Mouse (Mus musculus) adrenal gland, adult 18-20 months (tissue): ENCODE measurements around the gene C130074G19Rik. TPM values are rescaled to one million over a fixed set of nuclear protein-coding genes. Genes with fewer than 3 reads are reported as not detected.

Source experiments
- DNase-seq, 2 experiments: peaks; one replicate each; pipeline ENCODE4 v3.0.0; 2021 to 2022; ENCODE audit warnings: low spot score in 2 of 2
- total RNA-seq, 2 experiments: library from RNA; stranded (reverse); gene quantifications; 1 replicate in 1 of 2; 2 replicates in 1 of 2; pipeline ENCODE4 v1.2.3; 2021

C130074G19Rik gene
- total RNA-seq, 2 experiments from 2014 or later = 32.3 to 64.9 TPM

DNA sequence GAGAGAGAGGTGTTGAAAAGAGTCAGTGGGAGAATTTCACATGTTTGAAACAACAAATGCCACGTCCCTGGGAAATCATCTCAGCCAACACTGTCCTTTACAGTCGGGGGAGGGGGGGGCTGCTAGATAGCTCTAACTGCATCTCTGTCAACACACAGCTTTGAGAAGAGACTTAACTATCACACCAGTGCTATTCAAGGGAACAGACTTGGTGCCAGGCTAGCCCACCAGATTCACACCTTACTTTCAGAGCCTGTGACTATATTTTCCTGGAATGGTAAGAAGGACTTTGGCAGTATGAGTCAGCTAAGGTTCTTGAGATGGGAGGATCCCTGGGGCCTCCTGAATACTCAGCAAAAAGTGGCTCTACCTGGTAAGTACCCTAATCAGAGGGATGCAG lies 5.7 kb downstream of the C130074G19Rik start:
- no peak for DNase-seq

DNA sequence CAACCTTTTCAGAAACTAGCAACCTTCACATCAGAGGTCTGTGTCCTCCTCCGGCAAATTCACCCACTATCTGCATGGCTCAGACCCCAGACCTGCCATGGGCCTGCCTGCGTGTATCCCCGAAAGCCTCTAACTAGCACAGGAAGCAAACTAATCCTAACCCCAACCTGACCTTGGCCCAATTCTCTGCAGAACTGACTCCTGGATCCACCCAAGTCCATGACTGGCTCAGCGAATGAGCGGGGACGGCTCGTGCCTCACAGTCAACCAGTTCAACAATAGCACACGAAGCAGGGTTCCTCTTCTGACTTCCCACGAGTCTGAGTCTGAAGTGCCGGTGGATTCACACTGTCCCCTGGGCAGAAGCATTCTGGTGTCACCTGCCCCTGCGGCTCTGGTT lies 9.1 kb downstream of the C130074G19Rik start:
- no peak for DNase-seq

DNA sequence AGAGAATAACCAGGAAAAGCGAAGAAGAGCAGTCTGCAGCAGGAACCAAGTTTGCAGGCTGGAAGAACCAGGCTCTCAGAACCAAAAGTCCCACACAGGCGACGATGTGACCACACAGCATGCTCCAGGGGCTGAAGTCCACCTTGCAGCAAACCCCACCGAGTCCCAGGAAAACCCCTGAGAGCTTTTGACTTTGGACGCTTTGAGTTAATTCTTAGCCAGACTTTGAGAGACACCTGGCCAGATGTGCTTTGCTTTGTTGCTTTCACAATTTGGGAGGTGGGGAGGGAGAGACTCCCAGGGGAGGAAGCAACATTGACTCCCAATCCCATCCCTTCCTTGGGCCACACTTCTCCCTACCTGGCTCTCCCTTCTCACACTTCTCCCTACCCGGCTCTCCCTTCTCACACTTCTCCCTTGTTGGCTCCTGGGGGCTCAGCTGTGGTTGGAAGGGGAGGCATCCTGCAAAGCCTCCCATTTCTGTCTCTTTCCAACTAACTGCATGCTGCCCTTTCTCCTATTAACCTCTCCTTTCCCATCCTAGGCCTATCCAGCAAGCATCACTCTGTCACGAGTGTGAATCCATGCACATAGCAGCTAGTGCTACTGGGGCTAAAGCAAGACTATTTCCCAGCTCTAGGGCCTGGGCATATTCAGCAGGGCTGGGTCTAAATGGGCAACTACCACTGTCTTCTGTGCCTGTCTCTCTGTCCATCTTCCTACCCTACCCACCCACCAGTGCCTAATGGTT lies 10.8 kb downstream of the C130074G19Rik start:
- DNase-seq = no peak

DNA sequence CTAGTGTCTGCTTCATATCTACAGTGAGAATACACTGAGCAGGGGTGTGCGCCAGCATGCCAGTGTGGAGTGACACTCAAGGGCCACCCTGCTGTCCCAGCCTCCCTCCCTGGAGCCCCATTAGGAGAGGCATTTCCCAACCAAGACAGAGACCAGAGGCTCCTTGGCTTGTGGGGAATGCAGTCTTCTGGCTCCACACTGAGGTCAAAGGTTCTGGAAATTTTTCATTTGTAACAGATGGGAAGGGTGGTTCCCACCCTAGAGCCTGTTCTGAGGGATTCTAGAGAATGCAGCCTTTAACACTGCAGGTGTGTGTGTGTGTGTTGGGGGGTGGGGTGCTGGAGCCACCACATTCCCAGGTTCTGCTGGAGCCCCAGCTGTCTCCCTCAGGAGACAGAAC lies 11.5 kb downstream of the C130074G19Rik start:
- DNase-seq = no peak

DNA sequence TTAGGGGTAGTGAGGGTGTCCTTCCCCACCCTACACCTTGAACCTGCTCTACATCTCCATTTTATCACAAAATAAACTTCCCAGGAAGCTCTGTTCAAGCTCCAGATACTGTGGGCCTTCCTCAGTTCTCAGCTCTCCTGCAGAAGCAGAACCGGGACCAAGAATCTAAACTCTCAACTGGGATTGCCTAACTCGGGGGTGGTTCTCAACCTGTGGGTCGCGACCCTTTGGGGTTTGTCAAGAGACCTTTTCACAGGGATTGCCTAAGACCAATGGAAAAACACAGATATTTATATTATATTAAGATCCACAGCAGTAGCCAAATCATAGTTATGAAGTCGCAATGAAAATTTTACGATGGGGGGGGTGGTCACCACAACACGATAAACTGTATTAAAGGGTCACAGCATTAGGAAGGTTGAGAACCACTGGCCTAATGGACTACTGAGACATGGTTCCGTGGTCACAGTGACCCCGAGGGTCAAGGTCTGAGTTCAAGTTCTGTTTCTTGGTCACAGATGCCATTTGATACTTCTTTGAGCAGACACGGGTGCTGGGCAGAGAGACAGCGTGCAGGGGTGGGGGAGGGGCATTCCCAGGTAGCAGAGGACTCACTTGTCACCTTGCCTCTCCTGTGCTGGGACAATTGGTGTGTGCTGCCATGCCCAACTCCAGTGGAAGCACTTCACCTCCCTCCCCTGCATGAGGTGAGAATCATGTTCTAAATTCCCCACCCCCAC lies 12.2 kb downstream of the C130074G19Rik start:
- DNase-seq = no peak

DNA sequence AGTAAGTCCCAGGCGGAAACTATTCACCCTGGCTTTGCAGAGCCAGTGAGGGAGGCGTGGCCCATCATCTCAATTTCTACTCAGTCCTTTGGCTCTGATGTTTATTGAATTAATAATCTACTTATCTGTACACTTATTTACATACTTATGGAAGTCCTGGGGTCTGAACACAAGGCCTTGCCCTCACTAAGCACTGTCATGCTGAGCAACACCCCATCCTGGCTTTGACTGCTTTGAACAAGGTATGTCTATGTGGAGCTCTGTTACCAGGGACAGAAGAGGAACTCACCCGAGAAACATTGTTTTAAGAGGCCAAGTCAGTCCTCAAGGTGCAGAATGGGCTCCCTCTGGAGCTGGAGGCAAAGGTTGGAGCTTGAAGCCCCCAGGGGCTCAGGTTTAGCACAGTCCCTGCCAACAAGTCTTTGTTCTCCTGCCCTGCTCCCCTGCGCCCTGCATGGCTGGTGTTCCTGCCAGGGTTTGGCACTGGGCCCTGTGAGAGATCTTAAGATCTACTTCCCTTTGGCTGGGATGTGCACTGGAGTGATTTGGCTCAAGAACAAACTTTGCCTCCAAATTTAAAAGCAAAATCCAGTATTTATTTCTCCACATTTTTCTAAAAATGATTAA lies 13.0 kb downstream of the C130074G19Rik start:
- peak; percentile 32 to 46 for DNase-seq

DNA sequence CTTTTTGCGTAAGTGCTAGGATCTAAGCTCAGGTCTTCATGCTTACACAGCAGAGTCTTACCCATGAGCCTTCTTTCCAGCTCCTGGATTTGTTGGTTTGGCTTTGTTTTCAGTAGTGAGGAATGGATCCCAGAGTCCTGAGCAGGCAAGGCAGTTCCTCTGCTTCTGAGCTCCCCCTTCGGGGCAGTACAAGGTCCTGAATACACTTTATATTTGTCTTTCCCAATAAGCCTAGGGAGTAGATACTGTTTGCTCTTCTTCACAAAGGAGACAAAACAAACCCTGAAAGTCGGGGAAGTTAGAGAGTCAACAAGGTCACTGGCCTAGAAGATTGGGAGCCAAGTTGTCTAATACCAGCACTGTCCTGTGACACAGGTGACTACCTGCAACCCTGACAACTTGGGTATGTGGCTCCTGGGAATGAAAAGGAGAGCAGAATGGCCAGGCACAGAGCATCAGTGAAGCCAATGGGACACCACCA lies 15.3 kb downstream of the C130074G19Rik start:
- DNase-seq = no peak

DNA sequence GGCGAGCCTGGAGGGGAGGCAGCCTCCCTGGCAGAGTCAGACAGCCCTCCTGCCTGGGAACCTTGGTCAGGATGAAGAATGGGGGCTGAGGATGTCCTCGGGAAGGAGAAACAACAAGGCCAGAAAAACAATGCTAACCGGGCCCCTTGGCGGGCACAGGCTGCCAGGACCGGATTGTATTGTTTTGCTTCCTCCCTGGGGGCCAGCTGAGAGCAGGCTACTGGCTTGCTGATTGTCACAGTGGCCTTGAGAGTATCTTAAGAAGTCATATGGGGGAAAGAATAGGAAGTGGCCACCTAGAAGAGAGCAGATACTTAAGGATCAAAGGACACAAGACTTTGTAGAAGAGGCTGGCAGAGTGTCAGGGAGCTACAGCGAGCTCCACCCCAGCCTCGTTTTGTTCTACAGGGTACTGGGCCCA lies 18.6 kb downstream of the C130074G19Rik start:
- DNase-seq = no peak

DNA sequence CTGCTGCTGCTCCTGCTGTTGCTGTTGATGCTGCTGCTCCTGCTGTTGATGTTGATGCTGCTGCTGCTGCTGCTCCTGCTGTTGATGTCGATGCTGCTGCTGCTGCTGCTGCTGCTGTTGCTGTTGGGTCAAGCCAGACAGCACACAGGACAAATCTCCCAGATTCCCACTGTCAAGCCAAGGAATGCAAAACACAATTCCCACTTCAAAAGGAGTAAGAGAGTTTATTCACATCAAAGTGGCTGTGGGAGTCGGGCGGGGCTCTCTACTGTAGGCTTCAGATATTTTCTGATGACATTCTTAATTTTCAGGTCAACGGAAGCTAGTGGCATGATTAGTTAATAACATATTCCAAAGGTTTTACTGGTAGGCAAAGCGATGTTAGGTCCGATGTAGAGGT lies 20.4 kb downstream of the C130074G19Rik start:
- DNase-seq = no peak

DNA sequence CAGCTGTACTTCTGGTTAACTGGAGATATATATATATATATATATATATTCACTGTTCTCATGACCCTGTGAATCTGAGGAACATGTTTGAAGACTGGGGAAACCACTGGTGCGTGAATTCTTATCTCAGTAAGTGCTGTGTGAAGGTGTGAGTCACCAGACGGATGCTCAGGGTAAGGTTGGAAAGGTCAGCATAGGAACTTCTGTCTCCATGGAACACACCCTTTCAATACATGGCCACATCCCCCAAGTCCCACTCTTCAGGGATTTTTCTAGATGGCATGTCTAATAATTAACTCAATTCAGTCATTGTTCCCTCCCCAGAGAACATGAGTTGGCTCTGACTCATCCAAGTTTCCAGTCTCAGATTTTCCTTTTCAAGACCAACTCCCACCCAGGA lies 21.5 kb downstream of the C130074G19Rik start:
- no peak for DNase-seq

DNA sequence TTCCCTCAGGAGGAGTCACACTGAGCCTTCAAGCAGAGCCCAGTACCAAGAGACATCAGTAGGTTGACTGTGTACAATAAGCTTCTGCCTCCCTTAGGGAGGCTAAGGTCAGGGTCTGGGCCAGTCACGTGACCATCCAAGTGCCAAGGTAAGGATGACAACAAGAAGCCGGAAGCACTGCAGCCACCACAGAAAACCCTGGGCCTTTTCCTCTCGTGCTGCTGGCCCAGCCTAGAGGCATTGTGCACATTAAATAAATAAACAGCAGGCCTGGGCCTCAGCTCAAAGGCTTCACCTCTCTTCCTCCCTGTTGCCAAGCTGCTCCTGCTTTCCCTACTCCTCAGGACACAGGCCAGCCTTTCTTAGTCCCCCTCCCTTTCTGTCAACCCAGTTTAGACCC lies 22.7 kb downstream of the C130074G19Rik start:
- DNase-seq = no peak

DNA sequence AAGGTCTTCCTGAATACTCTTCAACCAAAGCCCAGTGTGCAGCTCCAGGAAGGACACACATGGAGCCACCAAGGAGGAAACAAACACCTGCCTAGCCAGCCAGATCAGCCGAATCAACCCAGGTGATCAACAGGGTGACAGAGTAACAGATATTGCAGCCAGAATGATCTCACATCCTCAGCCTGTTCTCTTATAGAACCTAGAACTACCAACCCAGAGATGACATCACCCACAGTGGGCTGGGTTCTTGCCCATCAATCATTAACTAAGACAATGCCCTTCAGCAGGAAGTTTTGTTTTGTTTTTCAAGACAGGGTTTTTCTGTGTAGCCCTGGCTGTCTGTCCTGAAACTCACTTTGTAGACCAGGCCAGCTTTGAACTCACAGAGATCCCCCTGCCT lies 24.8 kb downstream of the C130074G19Rik start:
- DNase-seq = no peak

DNA sequence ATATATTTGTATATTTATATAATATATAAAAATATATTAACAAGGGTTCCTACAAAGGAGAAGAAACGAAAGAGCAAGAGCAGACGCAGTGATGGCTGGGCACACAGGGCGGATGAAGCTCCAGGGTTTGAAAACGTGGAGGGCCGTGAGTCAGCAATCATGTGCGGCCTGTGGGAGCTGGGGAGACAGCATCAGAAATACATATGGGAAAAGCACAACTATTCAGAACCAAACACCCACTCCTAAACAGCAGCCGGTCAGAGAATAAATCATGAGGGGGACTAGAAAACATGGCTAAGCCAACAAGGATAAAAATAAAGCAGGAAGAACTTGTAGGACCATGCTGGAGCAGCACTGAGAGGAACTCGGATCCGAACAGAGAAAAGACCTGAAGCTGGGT lies 25.8 kb downstream of the C130074G19Rik start:
- DNase-seq = no peak

DNA sequence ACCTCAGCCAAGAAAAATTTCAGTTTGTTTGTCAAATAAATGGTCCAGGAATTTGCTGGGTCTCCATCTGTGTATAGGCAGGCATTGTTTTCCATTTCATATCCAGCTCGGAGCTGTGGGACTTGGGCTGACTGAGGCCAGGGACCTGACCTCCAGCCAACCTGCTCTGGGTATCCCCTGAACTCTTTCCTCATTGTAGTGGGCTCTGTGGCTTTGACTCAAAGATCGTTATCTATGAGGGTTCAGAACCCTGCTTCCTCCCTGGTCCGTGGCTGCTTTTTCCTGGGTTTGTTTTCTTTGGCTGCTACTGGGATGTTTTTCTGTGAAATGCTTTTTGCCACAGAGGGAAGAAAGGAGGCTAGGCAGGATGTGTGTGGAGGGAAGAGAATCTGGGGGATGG lies 29.1 kb downstream of the C130074G19Rik start:
- DNase-seq = no peak

DNA sequence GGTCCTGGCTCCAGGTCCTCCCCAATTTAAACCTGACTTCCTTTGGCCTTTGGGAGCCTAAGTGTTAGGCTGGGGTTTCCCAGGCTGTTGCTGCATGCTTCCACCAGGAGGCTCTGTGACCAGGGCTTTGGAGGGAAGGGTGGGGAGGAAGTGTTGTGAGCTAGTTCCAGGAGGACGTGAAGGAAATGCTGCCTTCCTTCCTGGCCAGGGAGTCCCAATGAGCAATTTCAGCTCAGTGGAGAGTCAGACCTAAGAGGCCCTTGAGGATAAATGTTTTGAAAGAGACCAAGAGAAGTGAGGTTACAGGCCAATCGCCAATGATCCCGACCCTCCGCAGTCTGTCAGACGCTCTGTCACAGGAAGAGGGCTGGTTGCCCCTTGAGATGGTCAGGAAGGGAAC lies 29.7 kb downstream of the C130074G19Rik start:
- peak; percentile 67 to 69 for DNase-seq

DNA sequence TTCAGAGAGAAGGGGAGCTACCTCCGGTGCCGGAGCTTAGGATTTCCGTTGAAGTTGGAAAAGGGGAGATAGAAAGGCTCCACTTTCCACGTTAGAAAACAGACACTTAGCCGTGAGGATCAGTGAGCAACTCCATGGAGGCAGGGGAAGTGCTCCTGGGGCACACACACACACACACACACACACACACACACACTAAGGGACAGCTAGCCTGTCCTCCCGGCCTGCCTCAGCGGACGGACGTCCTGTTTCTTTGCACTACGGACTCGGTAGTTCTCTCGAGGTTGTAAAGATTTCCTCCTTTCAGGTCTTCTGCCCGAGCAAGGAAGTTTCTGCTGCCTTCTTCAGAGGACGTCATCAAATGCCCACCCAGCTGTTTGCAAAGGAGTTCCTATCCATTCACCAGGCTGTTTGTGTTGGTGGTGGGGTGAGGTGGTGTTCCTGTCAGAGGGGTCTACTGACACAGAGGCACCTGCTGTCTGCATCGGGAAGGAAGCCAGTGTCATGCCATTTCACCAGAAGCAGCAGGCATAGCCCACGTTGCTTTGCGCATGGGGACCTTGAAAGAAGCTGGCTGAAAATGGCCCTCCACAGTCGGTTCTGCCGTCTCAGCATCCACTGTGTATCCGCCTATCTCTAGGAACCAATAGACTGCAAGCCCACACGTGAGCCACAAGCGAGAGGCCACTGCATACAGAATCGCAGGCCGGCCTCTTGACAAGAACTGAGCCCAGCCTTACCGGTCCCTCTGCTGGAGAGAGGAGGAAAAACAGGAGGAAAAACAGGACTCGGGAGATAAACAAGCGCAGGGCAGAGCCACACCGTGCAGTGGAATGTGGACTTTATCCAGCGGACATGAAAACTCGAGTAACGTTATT lies 31.0 kb downstream of the C130074G19Rik start:
- peak; percentile 53 to 72 for DNase-seq

DNA sequence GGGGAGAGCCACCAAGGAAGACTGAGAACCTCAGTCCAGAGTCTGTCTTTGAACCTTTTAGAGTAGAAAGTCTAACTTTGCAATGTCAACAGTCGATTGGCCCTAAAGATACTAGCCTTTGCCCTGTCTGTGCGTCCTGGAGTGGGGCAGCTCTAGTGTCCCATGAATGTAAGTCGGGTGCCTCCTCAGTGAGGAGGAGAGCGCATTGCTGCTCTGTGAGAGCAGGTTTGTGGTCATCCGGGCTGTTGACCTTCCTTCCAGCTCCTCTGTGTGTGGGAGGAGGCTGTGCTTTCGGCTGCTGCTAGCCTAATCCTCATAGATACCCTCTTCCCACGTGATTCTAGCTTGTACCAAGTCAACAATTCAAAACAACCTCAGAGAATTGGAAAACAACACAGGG lies 31.9 kb downstream of the C130074G19Rik start:
- DNase-seq = no peak

DNA sequence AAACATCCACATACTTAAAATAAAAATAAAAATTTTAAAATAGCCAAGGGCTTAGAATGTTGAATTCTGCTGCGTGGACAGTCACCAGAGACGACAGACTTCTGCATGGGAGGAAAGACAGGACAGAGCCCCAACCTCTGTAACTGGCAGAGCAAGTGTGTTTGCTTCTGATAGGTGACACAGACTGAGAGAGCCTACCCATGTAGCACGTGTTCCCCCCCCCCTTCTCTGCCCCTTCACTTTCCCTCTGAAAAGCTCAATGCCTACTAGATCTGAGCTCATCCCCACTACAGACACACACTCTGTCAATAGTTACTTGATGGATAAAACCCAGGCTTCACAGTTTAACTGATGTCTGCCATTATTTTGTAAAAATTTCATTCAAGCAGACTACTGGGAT lies 36.0 kb downstream of the C130074G19Rik start:
- no peak for DNase-seq

DNA sequence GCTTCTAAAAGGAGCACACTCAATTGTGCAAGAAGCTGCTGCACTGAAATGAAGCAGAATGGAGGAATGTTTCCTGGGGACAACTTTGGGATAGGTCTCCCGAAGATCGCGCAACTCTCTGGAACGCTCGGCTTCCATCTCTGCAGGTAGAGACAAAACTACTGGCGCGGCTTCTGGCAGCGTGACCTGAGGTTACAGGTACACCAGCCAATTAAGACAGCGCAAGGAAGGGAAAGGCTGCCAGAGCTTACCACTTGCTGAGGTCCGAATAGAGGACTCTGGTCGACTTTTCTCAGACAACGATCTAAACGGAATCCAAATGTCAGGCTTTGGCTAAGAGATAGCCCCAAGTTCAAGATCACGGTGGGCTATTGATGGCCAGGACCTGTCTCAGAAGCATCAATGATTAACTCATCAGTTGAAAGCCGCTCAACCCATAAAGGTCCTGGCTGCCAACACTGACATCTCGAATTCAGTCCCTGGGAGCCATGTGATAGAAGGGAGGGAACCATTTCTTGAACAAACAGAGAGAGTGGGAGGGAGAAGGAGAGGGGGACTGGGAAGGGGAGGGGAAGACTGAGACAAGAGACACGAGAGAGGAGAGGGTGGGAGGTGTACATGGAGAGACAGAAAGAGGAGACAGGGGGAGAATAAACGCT lies 36.8 kb downstream of the C130074G19Rik start, which contains the start of gene Marc2:
Gene Marc2, minus strand, starts transcription at position 360 of the 659 bp plus-strand sequence.
- DNase-seq = no peak
